Mouse (Mus musculus) spleen, postnatal 36 days (tissue): Measurements from ENCODE around the gene Zfp37.
A peak's percentile ranks its signal among the peaks of the same experiment; 100 is the strongest.
"Not testable (repeated sequence)": the region's sequence is repeated elsewhere in the genome, so short reads cannot be mapped to it uniquely, and the experiment has no call there.

Experiments used
- DNase-seq, 2 experiments: peaks; one replicate each; pipeline ENCODE4 v3.0.0; 2022; ENCODE audit warnings: low spot score in 2 of 2, mixed read lengths in 1 of 2

The Zfp37 gene

GRCm38 (mm10) chr4:62230769-62231168, at the start of gene Zfp37:
TSS of gene Zfp37 (minus strand) at chr4:62231047.
- no peak for DNase-seq

- no peak for DNase-seq
Observed at GRCm38 (mm10) chr4:62278081-62278480, 47.2 kb upstream of the Zfp37 start.

- DNase-seq = no peak
Observed at GRCm38 (mm10) chr4:62277222-62277621, 46.4 kb upstream of the Zfp37 start.

- DNase-seq = no peak
Observed at GRCm38 (mm10) chr4:62276642-62277041, 45.8 kb upstream of the Zfp37 start.

GRCm38 (mm10) chr4:62274841-62275536, 44.1 kb upstream of the Zfp37 start:
- DNase-seq = no peak

DNA sequence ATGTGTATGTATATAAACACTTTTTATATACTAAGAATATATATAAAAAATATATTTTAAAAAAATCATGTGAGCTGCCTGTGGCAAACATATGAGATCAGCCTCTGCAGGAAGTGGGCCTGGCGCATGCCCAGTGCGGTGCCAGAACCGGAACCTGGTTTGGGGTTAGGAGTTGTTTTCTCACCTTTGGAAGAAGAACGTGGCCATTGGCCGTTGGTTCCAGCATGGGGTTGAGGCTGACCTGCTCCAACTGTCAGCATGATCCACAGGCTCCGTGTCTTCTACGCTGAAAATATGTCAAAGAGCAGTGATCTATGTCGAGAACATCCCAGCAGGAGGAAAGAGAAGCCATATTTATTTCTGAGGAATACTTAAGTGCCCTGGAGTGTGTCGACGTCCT, 43.1 kb upstream of the Zfp37 start:
- DNase-seq = no peak

DNA sequence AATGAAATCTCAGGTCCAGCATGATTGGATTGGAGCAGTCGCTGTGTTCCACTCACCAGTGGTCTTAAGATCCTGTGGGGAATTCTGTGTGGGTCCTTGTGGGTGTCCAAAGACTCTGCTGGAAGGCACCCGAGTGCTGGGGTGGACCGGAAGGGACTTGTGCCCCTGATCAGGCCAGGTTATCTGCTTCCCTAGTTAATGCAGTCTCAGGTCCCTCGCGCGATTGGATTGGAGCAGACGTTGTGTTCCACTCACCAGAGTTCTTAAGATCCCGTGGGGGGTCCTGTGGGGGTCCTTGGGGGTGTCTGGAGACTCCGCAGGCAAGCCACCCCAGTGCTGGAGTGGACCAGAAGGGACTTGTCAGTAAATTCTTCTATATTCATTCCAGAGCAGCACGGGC, 41.8 kb upstream of the Zfp37 start:
- DNase-seq = no peak

GRCm38 (mm10) chr4:62267101-62267500, 36.3 kb upstream of the Zfp37 start:
- DNase-seq = no peak

DNA sequence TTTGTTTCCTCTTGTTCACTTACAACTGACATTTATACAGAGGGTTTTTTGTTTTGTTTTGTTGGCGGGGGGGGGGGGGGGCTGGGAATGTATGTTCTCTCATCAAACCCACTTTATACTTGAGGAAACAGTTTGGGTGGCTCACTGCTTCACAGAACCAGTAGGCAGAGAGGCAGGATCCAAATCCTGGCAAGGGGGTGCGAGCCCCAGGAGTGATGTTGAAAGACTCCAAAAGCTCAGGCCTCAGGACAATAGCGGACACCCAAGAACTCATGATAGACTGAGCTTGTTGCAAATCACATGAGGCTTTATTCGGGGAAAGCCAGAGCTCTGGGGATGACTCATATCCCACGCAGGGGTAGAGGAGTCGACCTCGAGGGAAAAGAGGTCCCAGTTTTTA, 35.2 kb upstream of the Zfp37 start:
- DNase-seq = not testable (repeated sequence)

GRCm38 (mm10) chr4:62265154-62265836, 34.4 kb upstream of the Zfp37 start:
- no peak for DNase-seq

DNA sequence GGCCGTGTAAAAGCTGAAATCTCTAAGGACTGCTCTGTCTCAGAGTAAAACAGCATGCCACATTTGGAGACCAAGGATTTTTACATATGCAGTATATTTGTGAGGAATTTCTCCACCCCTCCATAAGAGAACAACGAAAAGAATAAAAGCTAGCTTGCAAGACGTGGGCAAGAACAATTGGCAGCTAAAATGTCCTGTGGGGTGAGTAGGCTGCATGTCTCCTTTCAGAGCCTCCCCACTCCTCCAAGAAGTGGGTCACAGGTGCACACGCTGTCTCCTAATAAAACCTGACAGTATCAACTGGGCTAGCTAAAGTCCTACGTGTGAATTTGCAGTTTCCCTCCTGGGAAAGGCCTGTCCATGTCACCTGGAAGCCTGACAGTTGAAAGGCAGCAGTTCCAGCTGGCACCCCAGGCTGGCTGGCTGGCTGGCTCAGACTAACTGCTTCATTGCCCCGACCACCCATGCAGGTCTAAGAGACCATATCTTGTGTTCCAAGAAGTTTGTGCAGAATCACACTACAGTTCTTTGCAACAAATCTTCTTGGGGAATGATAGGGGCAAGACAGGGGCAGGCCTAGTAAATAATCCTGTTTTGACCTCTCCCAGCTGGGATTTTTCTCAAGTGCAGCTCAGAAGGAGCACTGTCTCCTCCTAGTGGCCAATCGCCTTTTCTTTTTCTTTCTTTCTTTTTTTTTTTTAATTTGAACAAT, 32.4 kb upstream of the Zfp37 start:
- DNase-seq = no peak

DNA sequence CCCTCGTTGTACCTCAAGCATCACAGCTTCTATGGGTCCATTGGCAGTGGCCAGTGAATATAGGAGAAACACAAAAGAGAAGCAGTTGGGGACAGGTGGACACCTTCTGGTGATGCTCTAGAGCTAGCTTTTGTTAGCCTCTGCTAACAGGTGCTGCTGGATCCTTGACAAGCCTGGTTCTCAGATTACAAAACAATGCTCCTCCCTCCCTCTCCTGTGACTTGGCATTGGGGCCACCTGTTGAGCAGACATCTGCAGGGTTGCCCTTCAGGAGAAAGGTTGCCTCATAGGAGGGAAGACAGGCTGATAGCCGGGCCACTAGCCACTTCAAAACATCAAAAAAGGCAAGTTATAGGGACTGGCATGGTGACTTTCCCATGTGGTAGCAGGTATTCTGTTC, 31.4 kb upstream of the Zfp37 start, which contains the start of gene Slc31a2:
Gene Slc31a2, plus strand, starts transcription at position 287 of the 400 bp plus-strand sequence.
- no peak for DNase-seq

DNA sequence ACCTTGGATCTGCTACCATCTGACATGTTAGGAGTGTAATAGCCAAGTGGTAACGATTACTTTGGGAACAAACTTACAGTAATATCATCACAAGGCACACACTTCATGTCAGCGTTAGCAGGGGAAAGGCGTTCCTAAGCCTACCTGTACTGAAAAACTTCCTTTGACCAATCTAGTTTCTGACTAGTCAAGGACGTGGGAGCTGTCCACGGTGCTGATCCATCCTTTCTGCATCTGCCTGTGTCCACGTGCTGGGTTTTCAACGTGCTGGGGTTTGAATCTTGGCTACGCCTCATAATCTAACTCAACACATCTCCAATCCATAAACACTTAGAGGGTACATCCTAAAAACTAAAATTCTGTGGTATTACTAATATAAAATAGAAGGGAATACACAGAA, 26.1 kb upstream of the Zfp37 start:
- DNase-seq = no peak

- no peak for DNase-seq
Observed at GRCm38 (mm10) chr4:62254551-62254950, 23.7 kb upstream of the Zfp37 start.

DNA sequence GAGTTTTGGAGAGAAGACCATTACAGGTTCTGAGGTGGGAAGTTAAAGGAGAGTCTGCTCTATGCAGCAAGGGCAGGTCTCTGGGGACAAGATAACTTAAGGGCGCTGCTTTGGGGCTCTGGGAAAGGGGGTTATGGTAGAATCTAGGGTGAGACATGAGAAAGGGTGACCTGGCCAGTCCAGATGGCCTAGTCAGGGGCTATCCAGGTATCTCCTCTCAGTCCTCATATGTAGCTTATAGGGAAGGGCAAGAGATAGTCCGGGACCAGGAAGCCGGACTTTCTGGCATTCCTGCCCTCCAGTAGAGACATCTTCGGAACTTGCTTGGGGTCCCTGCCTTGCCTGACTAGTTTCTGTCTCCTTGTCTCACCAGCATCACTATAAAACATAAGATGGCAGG, 20.9 kb upstream of the Zfp37 start:
- no peak for DNase-seq

GRCm38 (mm10) chr4:62250896-62251544, 20.2 kb upstream of the Zfp37 start:
- DNase-seq = no peak

DNA sequence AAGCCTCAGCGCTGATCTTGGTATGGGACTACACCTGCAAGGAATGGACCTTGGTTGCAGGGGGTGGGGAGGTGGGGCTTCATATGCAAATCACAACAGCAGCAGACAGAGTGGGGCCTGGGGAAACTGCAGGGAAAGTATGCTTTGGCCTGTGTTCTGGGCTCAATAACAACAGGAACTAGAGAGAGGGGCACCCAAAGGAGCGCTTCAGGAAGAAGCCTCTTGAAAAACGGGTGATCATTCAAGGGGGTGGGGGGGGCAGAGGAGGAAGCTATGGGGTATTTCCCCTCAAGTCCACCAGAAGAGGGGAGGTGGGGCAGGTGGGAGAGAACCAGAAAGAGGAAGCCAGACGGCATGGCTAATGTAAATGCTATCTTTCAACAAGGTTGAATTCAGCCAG, 17.5 kb upstream of the Zfp37 start:
- DNase-seq = peak; percentile 70 to 76

DNA sequence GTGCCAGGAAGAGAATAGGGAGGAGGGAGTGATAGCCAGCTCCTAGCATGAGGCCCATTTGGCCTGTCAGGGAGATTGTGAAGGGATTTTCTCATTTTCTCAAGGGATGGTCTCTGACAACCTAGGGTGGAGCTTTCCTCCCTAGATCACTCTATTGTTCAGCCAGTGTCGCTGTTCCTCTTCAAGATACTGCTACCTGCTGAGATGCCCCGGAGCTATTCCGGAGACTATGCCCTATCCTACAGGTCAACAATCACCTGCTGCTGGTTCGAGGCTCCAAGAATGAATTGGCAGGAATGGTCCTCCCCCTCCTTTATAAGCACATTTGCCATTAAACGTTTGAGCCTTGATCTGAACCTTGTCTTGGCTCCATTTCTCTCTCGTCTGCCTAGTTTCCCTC, 9.7 kb upstream of the Zfp37 start:
- DNase-seq = no peak

- no peak for DNase-seq
Observed at GRCm38 (mm10) chr4:62230153-62230552, 694 bp downstream of the Zfp37 start.

DNA sequence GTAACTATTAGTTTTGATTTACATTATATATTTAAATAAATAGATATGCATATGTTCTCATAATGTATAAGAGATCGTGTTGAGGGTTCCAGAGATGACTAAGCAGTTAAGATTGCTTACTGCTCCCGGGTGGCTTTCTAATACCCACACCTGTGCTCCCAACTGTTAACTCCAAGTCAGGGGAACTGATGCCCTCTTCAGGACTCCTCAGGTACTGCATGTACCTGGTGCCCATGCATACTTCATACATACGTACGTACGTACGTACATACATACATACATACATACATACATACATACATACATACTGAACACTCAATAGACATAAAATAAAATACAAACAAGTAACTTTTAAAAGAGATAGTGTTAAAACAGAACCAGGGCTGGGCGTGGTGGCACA, 1.4 kb downstream of the Zfp37 start:
- DNase-seq = no peak

DNA sequence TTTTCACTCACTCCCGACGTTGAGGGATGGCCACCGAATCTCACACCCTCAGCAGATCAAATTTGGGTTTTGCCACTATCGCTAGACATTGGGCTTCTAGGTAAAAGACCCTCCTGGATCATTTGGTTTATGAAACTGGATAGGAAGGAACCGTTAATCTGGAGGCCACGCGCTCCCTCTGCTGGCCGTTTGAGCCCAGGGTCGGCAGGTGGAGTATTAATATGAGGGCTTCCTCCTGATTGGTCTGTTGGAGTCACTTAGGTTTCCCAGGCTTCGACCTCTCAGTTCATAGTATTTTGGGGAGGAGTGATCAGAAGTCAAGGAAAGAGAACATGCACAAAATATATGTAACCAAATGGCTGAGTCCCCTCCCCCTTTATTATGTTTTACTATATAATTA, 2.5 kb downstream of the Zfp37 start:
- no peak for DNase-seq

DNA sequence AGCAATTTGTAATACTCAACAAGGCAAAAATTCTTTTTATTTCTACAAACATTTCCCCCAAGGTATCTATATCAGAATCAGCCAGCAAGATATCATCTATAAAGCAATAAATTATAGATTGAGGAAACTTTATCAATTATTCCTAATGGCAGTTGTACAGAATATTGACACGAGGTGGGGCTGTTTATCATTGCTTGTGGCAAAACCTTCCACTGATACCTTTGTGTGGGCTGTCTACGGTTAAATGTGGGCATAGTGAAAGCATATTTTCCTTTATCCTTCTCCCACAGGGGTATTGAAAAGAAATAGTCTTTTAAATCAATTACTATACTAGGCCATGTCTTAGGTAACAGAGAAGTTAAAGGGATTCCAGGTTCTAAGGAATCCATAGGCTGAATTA, 17.4 kb downstream of the Zfp37 start:
- DNase-seq = no peak
